Mouse (Mus musculus) ovary, postnatal 10 days (tissue): Measurements from ENCODE around the gene Celf2.

Source experiments
- DNase-seq: peaks from one replicate; pipeline ENCODE4 v3.0.0; 2022; ENCODE audit warnings: low spot score

Gene Celf2

GRCm38 (mm10) chr2:6728840-6729252, 780.5 kb downstream of the Celf2 start:
- no peak for DNase-seq

GRCm38 (mm10) chr2:6727366-6727765, 782.0 kb downstream of the Celf2 start:
- DNase-seq = no peak

- DNase-seq = no peak
These were observed 783.3 kb downstream of the Celf2 start for GRCm38 (mm10) chr2:6726071-6726470.

GRCm38 (mm10) chr2:6723602-6724001, 785.8 kb downstream of the Celf2 start:
- no peak for DNase-seq

- no peak for DNase-seq
These were observed 787.6 kb downstream of the Celf2 start for GRCm38 (mm10) chr2:6721460-6722401.

GRCm38 (mm10) chr2:6720753-6721459, 788.5 kb downstream of the Celf2 start:
- DNase-seq = no peak

- no peak for DNase-seq
These were observed 790.5 kb downstream of the Celf2 start for GRCm38 (mm10) chr2:6718864-6719263.

GRCm38 (mm10) chr2:6717953-6718352, 791.4 kb downstream of the Celf2 start:
- DNase-seq = no peak

GRCm38 (mm10) chr2:6715562-6715961, 793.8 kb downstream of the Celf2 start:
- DNase-seq = no peak

- DNase-seq = no peak
These were observed 795.8 kb downstream of the Celf2 start for GRCm38 (mm10) chr2:6713529-6713928.

GRCm38 (mm10) chr2:6710687-6711430, 798.5 kb downstream of the Celf2 start:
- DNase-seq = no peak

GRCm38 (mm10) chr2:6707959-6708519, 801.3 kb downstream of the Celf2 start:
- DNase-seq = no peak

GRCm38 (mm10) chr2:6707276-6707675, 802.1 kb downstream of the Celf2 start:
- no peak for DNase-seq

- DNase-seq = no peak
These were observed 803.2 kb downstream of the Celf2 start for GRCm38 (mm10) chr2:6705929-6706739.

- no peak for DNase-seq
These were observed 803.9 kb downstream of the Celf2 start for GRCm38 (mm10) chr2:6705475-6705874.

- no peak for DNase-seq
These were observed 804.6 kb downstream of the Celf2 start for GRCm38 (mm10) chr2:6704804-6705203.

- no peak for DNase-seq
These were observed 805.0 kb downstream of the Celf2 start for GRCm38 (mm10) chr2:6704342-6704741.

- DNase-seq = no peak
These were observed 813.0 kb downstream of the Celf2 start for GRCm38 (mm10) chr2:6696326-6696725.

- DNase-seq = no peak
These were observed 813.9 kb downstream of the Celf2 start for GRCm38 (mm10) chr2:6695353-6695951.

- DNase-seq = no peak
These were observed 819.7 kb downstream of the Celf2 start for GRCm38 (mm10) chr2:6689689-6690088.

- DNase-seq = no peak
These were observed 831.1 kb downstream of the Celf2 start for GRCm38 (mm10) chr2:6678231-6678630.
